Mouse (Mus musculus): Measurements from ENCODE around the gene Btd. TPM values are rescaled to one million over a fixed set of nuclear protein-coding genes. Genes with fewer than 3 reads are reported as not detected.

Btd gene
- 10 to 100 TPM; 10.7 to 10.8 TPM for total RNA-seq (2021)
- 19.1 and 29.1 TPM in 2 replicates for polyA plus RNA-seq (2012; rRNA removed)
- long read RNA-seq, transcript Btd-201 (4 exons, 2,324 nt), result major isoform, 11 of 17 reads
- long read RNA-seq, partial matches to known transcripts, result 4 of 17 reads
- long read RNA-seq, other reads (novel, unspliced or antisense), result 1 of 17 reads

- Histone ChIP-seq H3K4me1 (ENCODE audit: control insufficient read depth, insufficient read depth, low read length) (peaks cover 1% of the 10 kb centered on the region; the same call in 1 of the 2 replicates), H3K4me3 (peak within 1 kb of the TSS; percentile 94), H3K36me3 (ENCODE audit: control insufficient read depth, insufficient read depth, low read length) (no peaks in the 10 kb centered on the region; the same call in 1 of the 2 replicates), H3K79me2 (replicated peaks; ENCODE audit: control insufficient read depth, insufficient read depth, low read length) (0 out of 2 replicates have a peak, but pooled peaks cover 2% of the 10 kb centered on the region), H3K27me3 (ENCODE audit: control insufficient read depth, insufficient read depth, low read length) (no peaks in the 10 kb centered on the region), H3K9ac (ENCODE audit: low read depth, low read length) (peak within 1 kb of the TSS; percentile 72), H3K27ac (peak within 1 kb of the TSS; percentile 91)
- WGBS, result under 1% methylated on average over 30 of the region's 30 CpGs
- TF ChIP-seq CTCF (IDR thresholded peaks at IDR 0.05), result no peak
- TF ChIP-seq EP300 (IDR thresholded peaks at IDR 0.05; ENCODE audit: insufficient read depth, low read depth, low read length), result peak; percentile 49; the same call in 1 of the 2 replicates
- peak; percentile 90 for TF ChIP-seq POLR2A (IDR thresholded peaks at IDR 0.05; ENCODE audit: insufficient read depth, low read depth, low read length)
- intact Hi-C loops (cut with DNase I), result loop anchor here (5.0 kb wide), 2 partner anchors 446 to 831 kb away; partner anchors contain the start of genes Dph3 and Oxnad1
- peak; percentile 91 to 94 for DNase-seq
Observed at GRCm38 (mm10) chr14:31640890-31641505, at the start of gene Btd, which contains the start of gene Hacl1. Gene Btd (plus strand): TSS chr14:31641028. Gene Hacl1 (minus strand): TSS chr14:31641286.

GRCm38 (mm10) chr14:31591243-31591642 is 49.6 kb upstream of the Btd start, which contains the start of gene Colq:
Gene Colq (minus strand): TSS chr14:31591343.
- no peaks in the 10 kb centered on the region for H3K27me3 ChIP-seq (ENCODE audit: control insufficient read depth, insufficient read depth, low read length)
- no peak within 1 kb of the TSS for H3K4me3 ChIP-seq
- TF ChIP-seq EP300 (IDR thresholded peaks at IDR 0.05; ENCODE audit: insufficient read depth, low read depth, low read length) (no peak), POLR2A (IDR thresholded peaks at IDR 0.05; ENCODE audit: insufficient read depth, low read depth, low read length) (no peak), CTCF (IDR thresholded peaks at IDR 0.05) (no peak)
- H3K9ac ChIP-seq (ENCODE audit: low read depth, low read length), result no peak within 1 kb of the TSS
- no peak for DNase-seq
- H3K36me3 ChIP-seq (ENCODE audit: control insufficient read depth, insufficient read depth, low read length), result no peaks in the 10 kb centered on the region
- H3K79me2 ChIP-seq (replicated peaks; ENCODE audit: control insufficient read depth, insufficient read depth, low read length), result no peaks in the 10 kb centered on the region
- H3K4me1 ChIP-seq (ENCODE audit: control insufficient read depth, insufficient read depth, low read length), result no peaks in the 10 kb centered on the region
- WGBS, result 86% methylated on average over 3 of the region's 3 CpGs
- no peak within 1 kb of the TSS for H3K27ac ChIP-seq
- intact Hi-C loops (cut with DNase I), result no loop called here

- intact Hi-C loops (cut with DNase I), result no loop called here
Observed at GRCm38 (mm10) chr14:31593036-31593435, 47.8 kb upstream of the Btd start.

GRCm38 (mm10) chr14:31594693-31595092 is 46.1 kb upstream of the Btd start:
- Histone ChIP-seq H3K27me3 (ENCODE audit: control insufficient read depth, insufficient read depth, low read length) (no peaks in the 10 kb centered on the region), H3K9ac (ENCODE audit: low read depth, low read length) (no peak overlapping the region), H3K4me3 (no peak overlapping the region), H3K79me2 (replicated peaks; ENCODE audit: control insufficient read depth, insufficient read depth, low read length) (no peaks in the 10 kb centered on the region), H3K4me1 (ENCODE audit: control insufficient read depth, insufficient read depth, low read length) (no peaks in the 10 kb centered on the region), H3K27ac (no peak overlapping the region), H3K36me3 (ENCODE audit: control insufficient read depth, insufficient read depth, low read length) (no peaks in the 10 kb centered on the region)
- DNase-seq, result no peak
- TF ChIP-seq POLR2A (IDR thresholded peaks at IDR 0.05; ENCODE audit: insufficient read depth, low read depth, low read length) (no peak), EP300 (IDR thresholded peaks at IDR 0.05; ENCODE audit: insufficient read depth, low read depth, low read length) (no peak), CTCF (IDR thresholded peaks at IDR 0.05) (no peak)
- WGBS, result 56% methylated on average over 3 of the region's 3 CpGs
- intact Hi-C loops (cut with DNase I), result no loop called here

More at GRCm38 (mm10) chr14:31593036-31593435, 47.8 kb upstream of the Btd start:
- WGBS, result 79% methylated on average over 2 of the region's 2 CpGs
- Histone ChIP-seq H3K36me3 (ENCODE audit: control insufficient read depth, insufficient read depth, low read length) (no peaks in the 10 kb centered on the region), H3K9ac (ENCODE audit: low read depth, low read length) (no peak overlapping the region), H3K27me3 (ENCODE audit: control insufficient read depth, insufficient read depth, low read length) (no peaks in the 10 kb centered on the region), H3K27ac (no peak overlapping the region), H3K4me1 (ENCODE audit: control insufficient read depth, insufficient read depth, low read length) (no peaks in the 10 kb centered on the region), H3K4me3 (no peak overlapping the region), H3K79me2 (replicated peaks; ENCODE audit: control insufficient read depth, insufficient read depth, low read length) (no peaks in the 10 kb centered on the region)
- no peak for DNase-seq
- TF ChIP-seq CTCF (IDR thresholded peaks at IDR 0.05) (no peak), EP300 (IDR thresholded peaks at IDR 0.05; ENCODE audit: insufficient read depth, low read depth, low read length) (no peak), POLR2A (IDR thresholded peaks at IDR 0.05; ENCODE audit: insufficient read depth, low read depth, low read length) (no peak)

- no peak for TF ChIP-seq EP300 (IDR thresholded peaks at IDR 0.05; ENCODE audit: insufficient read depth, low read depth, low read length)
- TF ChIP-seq POLR2A (IDR thresholded peaks at IDR 0.05; ENCODE audit: insufficient read depth, low read depth, low read length), result no peak
- TF ChIP-seq CTCF (IDR thresholded peaks at IDR 0.05), result no peak
- H3K79me2 ChIP-seq (replicated peaks; ENCODE audit: control insufficient read depth, insufficient read depth, low read length), result no peaks in the 10 kb centered on the region
- WGBS, result 61% methylated on average over 7 of the region's 7 CpGs
- no peak overlapping the region for H3K4me3 ChIP-seq
- H3K27ac ChIP-seq, result no peak overlapping the region
- H3K9ac ChIP-seq (ENCODE audit: low read depth, low read length), result no peak overlapping the region
- no peak for DNase-seq
- no peaks in the 10 kb centered on the region for H3K36me3 ChIP-seq (ENCODE audit: control insufficient read depth, insufficient read depth, low read length)
- intact Hi-C loops (cut with DNase I), result no loop called here
- no peaks in the 10 kb centered on the region for H3K4me1 ChIP-seq (ENCODE audit: control insufficient read depth, insufficient read depth, low read length)
- H3K27me3 ChIP-seq (ENCODE audit: control insufficient read depth, insufficient read depth, low read length), result no peaks in the 10 kb centered on the region
Observed at GRCm38 (mm10) chr14:31596408-31596807, 44.4 kb upstream of the Btd start.

GRCm38 (mm10) chr14:31597446-31597845 is 43.4 kb upstream of the Btd start:
- Histone ChIP-seq H3K9ac (ENCODE audit: low read depth, low read length) (no peak overlapping the region), H3K4me3 (no peak overlapping the region), H3K79me2 (replicated peaks; ENCODE audit: control insufficient read depth, insufficient read depth, low read length) (no peaks in the 10 kb centered on the region), H3K27ac (no peak overlapping the region), H3K27me3 (ENCODE audit: control insufficient read depth, insufficient read depth, low read length) (no peaks in the 10 kb centered on the region), H3K36me3 (ENCODE audit: control insufficient read depth, insufficient read depth, low read length) (no peaks in the 10 kb centered on the region), H3K4me1 (ENCODE audit: control insufficient read depth, insufficient read depth, low read length) (no peaks in the 10 kb centered on the region)
- 95% methylated on average over 4 of the region's 4 CpGs for WGBS
- DNase-seq, result no peak
- TF ChIP-seq POLR2A (IDR thresholded peaks at IDR 0.05; ENCODE audit: insufficient read depth, low read depth, low read length), result no peak
- TF ChIP-seq EP300 (IDR thresholded peaks at IDR 0.05; ENCODE audit: insufficient read depth, low read depth, low read length), result no peak
- no peak for TF ChIP-seq CTCF (IDR thresholded peaks at IDR 0.05)
- intact Hi-C loops (cut with DNase I), result no loop called here

Measured in heart, adult 2 months (tissue).